Mouse (Mus musculus): ENCODE results near the gene Ntn4.

The Ntn4 gene

GRCm38 (mm10) chr10:93641821-93642746 is 1.6 kb downstream of the Ntn4 start:
- DNase-seq, result peak; percentile 93

GRCm38 (mm10) chr10:93642897-93643296 is 2.4 kb downstream of the Ntn4 start:
- peak; percentile 42 for DNase-seq

GRCm38 (mm10) chr10:93644451-93644941 is 4.0 kb downstream of the Ntn4 start:
- peak; percentile 70 for DNase-seq

GRCm38 (mm10) chr10:93647655-93648561 is 7.4 kb downstream of the Ntn4 start:
- peak; percentile 28 for DNase-seq

GRCm38 (mm10) chr10:93648598-93649102 is 8.2 kb downstream of the Ntn4 start:
- DNase-seq, result no peak

GRCm38 (mm10) chr10:93649127-93649526 is 8.6 kb downstream of the Ntn4 start:
- no peak for DNase-seq

- no peak for DNase-seq
Measured at GRCm38 (mm10) chr10:93649600-93649999, 9.1 kb downstream of the Ntn4 start.

- no peak for DNase-seq
Measured at GRCm38 (mm10) chr10:93653322-93653721, 12.8 kb downstream of the Ntn4 start.

- DNase-seq, result no peak
Measured at GRCm38 (mm10) chr10:93655428-93655827, 14.9 kb downstream of the Ntn4 start.

- peak; percentile 70 for DNase-seq
Measured at GRCm38 (mm10) chr10:93659792-93660191, 19.3 kb downstream of the Ntn4 start.

GRCm38 (mm10) chr10:93661348-93661991 is 21.0 kb downstream of the Ntn4 start:
- DNase-seq, result no peak

GRCm38 (mm10) chr10:93662018-93662417 is 21.5 kb downstream of the Ntn4 start:
- DNase-seq, result no peak

GRCm38 (mm10) chr10:93666222-93666621 is 25.7 kb downstream of the Ntn4 start:
- DNase-seq, result no peak

- no peak for DNase-seq
Measured at GRCm38 (mm10) chr10:93666996-93667395, 26.5 kb downstream of the Ntn4 start.

GRCm38 (mm10) chr10:93672646-93673479 is 32.4 kb downstream of the Ntn4 start:
- DNase-seq, result no peak

- no peak for DNase-seq
Measured at GRCm38 (mm10) chr10:93679191-93680007, 38.9 kb downstream of the Ntn4 start.

GRCm38 (mm10) chr10:93680680-93681377 is 40.3 kb downstream of the Ntn4 start:
- no peak for DNase-seq

GRCm38 (mm10) chr10:93682185-93682747 is 41.8 kb downstream of the Ntn4 start:
- no peak for DNase-seq

- no peak for DNase-seq
Measured at GRCm38 (mm10) chr10:93683185-93683584, 42.7 kb downstream of the Ntn4 start.

GRCm38 (mm10) chr10:93683896-93684295 is 43.4 kb downstream of the Ntn4 start:
- no peak for DNase-seq
